Mouse (Mus musculus): ENCODE data around the gene Dio3. TPM values are rescaled to one million over a fixed set of nuclear protein-coding genes. Genes with fewer than 3 reads are reported as not detected.

Gene Dio3
- total and polyA plus RNA-seq, 3 experiments, result 0.11 TPM; not detected in 2

DNA sequence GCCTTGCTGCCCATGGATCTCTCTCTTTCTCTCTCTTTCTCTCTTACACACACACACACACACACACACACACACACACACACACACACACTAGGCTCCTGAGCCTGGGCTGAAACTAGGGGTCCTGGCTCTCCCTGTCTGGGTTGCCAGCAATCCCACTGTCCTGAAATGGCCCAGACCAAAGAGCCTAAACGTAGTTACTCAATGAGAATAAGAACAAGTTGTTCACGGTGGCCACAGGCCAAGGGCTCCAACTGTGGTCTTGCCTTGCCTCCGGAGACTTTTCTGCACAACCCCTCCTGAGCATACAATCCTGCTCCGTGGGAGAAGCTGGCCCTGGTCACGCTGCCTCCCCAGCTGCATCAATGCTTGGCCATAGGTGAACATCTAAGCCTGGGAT, 39.5 kb upstream of the Dio3 start:
- no peaks in the 10 kb centered on the region for H3K27me3 ChIP-seq (ENCODE audit: insufficient read depth, low read length)
- ATAC-seq (ENCODE audit: extremely low read depth, insufficient number of reproducible peaks, low FRiP score, poor library complexity, severe bottlenecking), result no peak
- peaks cover 85% of the 10 kb centered on the region for H3K9me3 ChIP-seq (replicated peaks)

DNA sequence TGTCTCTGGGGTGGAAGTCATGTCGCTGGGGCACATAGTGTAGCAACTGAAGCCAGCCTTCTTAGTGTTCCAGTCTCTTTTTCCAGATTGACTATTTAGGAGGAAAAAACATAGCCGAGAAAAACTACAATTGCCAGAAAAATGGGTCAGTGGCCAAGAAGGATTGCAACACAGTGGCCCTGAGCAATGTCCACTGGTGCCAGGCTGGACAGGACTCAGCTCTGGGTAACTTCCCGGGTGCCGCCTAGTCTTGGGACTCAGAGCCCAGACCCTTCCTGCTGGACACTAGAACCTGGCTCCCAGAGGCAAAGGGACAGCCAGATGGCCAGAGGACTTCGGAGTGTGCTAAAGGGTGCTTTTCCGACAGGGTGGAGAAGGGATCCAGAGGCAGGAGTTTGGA, 34.3 kb upstream of the Dio3 start:
- H3K9me3 ChIP-seq (replicated peaks), result peaks cover 79% of the 10 kb centered on the region
- DNase-seq (ENCODE audit: low spot score) (no peak), ATAC-seq (ENCODE audit: extremely low read depth, insufficient number of reproducible peaks, low FRiP score, poor library complexity, severe bottlenecking) (no peak)
- TF ChIP-seq GATA2 (IDR thresholded peaks at IDR 0.05; ENCODE audit: borderline replicate concordance, low read depth, low read length) (no peak), GATA1 (IDR thresholded peaks at IDR 0.05; ENCODE audit: borderline replicate concordance, low read length) (no peak), CTCF (IDR thresholded peaks at IDR 0.05; ENCODE audit: low read depth, low read length) (no peak), POLR2AphosphoS5 (IDR thresholded peaks at IDR 0.05; ENCODE audit: insufficient replicate concordance, low read depth, low read length) (no peak), TAL1 (conservative IDR thresholded peaks at IDR 0.05; ENCODE audit: low read depth, low read length) (no peak)
- H3K4me3 ChIP-seq (ENCODE audit: low read depth, low read length), result no peak overlapping the region
- no peaks in the 10 kb centered on the region for H3K27me3 ChIP-seq (ENCODE audit: insufficient read depth, low read length)
- H3K4me1 ChIP-seq (ENCODE audit: insufficient read depth, low read depth, low read length), result no peaks in the 10 kb centered on the region
- H3K36me3 ChIP-seq (replicated peaks), result no peaks in the 10 kb centered on the region

More for the DNA sequence above, 39.5 kb upstream of the Dio3 start:
- Histone ChIP-seq H3K4me3 (ENCODE audit: low read depth, low read length) (no peak overlapping the region), H3K36me3 (replicated peaks) (no peaks in the 10 kb centered on the region), H3K4me1 (ENCODE audit: insufficient read depth, low read depth, low read length) (no peaks in the 10 kb centered on the region)
- DNase-seq (ENCODE audit: low spot score), result no peak
- TF ChIP-seq POLR2AphosphoS5 (IDR thresholded peaks at IDR 0.05; ENCODE audit: insufficient replicate concordance, low read depth, low read length), result no peak
- no peak for TF ChIP-seq GATA2 (IDR thresholded peaks at IDR 0.05; ENCODE audit: borderline replicate concordance, low read depth, low read length)
- TF ChIP-seq GATA1 (IDR thresholded peaks at IDR 0.05; ENCODE audit: borderline replicate concordance, low read length), result no peak
- no peak for TF ChIP-seq TAL1 (conservative IDR thresholded peaks at IDR 0.05; ENCODE audit: low read depth, low read length)
- no peak for TF ChIP-seq CTCF (IDR thresholded peaks at IDR 0.05; ENCODE audit: low read depth, low read length)

GRCm38 (mm10) chr12:110245461-110245860, 33.4 kb upstream of the Dio3 start:
- ATAC-seq (ENCODE audit: extremely low read depth, insufficient number of reproducible peaks, low FRiP score, poor library complexity, severe bottlenecking), result no peak
- peaks cover 79% of the 10 kb centered on the region for H3K9me3 ChIP-seq (replicated peaks)
- no peak overlapping the region for H3K4me3 ChIP-seq (ENCODE audit: low read depth, low read length)

DNA sequence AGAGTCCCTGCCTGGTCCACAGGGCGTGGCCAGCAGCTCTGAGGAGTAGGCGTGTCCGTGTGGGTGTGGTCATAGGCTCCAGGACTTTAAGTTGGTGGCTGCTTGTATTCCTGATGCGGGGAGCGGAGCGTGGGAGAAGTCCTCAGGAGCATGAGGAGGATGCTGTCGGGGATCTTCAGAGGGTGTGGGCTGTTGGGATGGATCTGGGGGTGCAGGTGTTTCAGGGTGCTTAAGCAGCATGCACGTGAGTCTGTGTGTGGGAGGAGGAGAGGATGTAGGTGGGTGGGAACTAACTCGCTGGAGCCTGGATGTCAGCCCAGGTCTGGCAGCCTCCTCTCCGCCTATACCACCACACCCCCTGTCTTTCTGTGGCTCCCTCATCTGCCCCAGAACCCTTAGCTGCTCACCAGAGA, 26.7 kb upstream of the Dio3 start:
- no peaks in the 10 kb centered on the region for H3K27me3 ChIP-seq (ENCODE audit: insufficient read depth, low read length)
- H3K9me3 ChIP-seq (replicated peaks), result peaks cover 90% of the 10 kb centered on the region
- DNase-seq (ENCODE audit: low spot score) (no peak), ATAC-seq (ENCODE audit: extremely low read depth, insufficient number of reproducible peaks, low FRiP score, poor library complexity, severe bottlenecking) (no peak)
- H3K4me3 ChIP-seq (ENCODE audit: low read depth, low read length), result no peak overlapping the region
- TF ChIP-seq POLR2AphosphoS5 (IDR thresholded peaks at IDR 0.05; ENCODE audit: insufficient replicate concordance, low read depth, low read length) (no peak), GATA2 (IDR thresholded peaks at IDR 0.05; ENCODE audit: borderline replicate concordance, low read depth, low read length) (no peak), TAL1 (conservative IDR thresholded peaks at IDR 0.05; ENCODE audit: low read depth, low read length) (no peak), GATA1 (IDR thresholded peaks at IDR 0.05; ENCODE audit: borderline replicate concordance, low read length) (no peak), CTCF (IDR thresholded peaks at IDR 0.05; ENCODE audit: low read depth, low read length) (no peak)
- no peaks in the 10 kb centered on the region for H3K36me3 ChIP-seq (replicated peaks)
- no peaks in the 10 kb centered on the region for H3K4me1 ChIP-seq (ENCODE audit: insufficient read depth, low read depth, low read length)

More at GRCm38 (mm10) chr12:110245461-110245860, 33.4 kb upstream of the Dio3 start:
- no peaks in the 10 kb centered on the region for H3K4me1 ChIP-seq (ENCODE audit: insufficient read depth, low read depth, low read length)
- H3K36me3 ChIP-seq (replicated peaks), result no peaks in the 10 kb centered on the region
- TF ChIP-seq POLR2AphosphoS5 (IDR thresholded peaks at IDR 0.05; ENCODE audit: insufficient replicate concordance, low read depth, low read length) (no peak), GATA1 (IDR thresholded peaks at IDR 0.05; ENCODE audit: borderline replicate concordance, low read length) (no peak), TAL1 (conservative IDR thresholded peaks at IDR 0.05; ENCODE audit: low read depth, low read length) (no peak), GATA2 (IDR thresholded peaks at IDR 0.05; ENCODE audit: borderline replicate concordance, low read depth, low read length) (no peak), CTCF (IDR thresholded peaks at IDR 0.05; ENCODE audit: low read depth, low read length) (no peak)
- no peak for DNase-seq (ENCODE audit: low spot score)
- H3K27me3 ChIP-seq (ENCODE audit: insufficient read depth, low read length), result no peaks in the 10 kb centered on the region

- TF ChIP-seq GATA1 (IDR thresholded peaks at IDR 0.05; ENCODE audit: borderline replicate concordance, low read length) (no peak), CTCF (IDR thresholded peaks at IDR 0.05; ENCODE audit: low read depth, low read length) (no peak), GATA2 (IDR thresholded peaks at IDR 0.05; ENCODE audit: borderline replicate concordance, low read depth, low read length) (no peak), TAL1 (conservative IDR thresholded peaks at IDR 0.05; ENCODE audit: low read depth, low read length) (no peak), POLR2AphosphoS5 (IDR thresholded peaks at IDR 0.05; ENCODE audit: insufficient replicate concordance, low read depth, low read length) (no peak)
- Histone ChIP-seq H3K36me3 (replicated peaks) (no peaks in the 10 kb centered on the region), H3K27me3 (ENCODE audit: insufficient read depth, low read length) (no peaks in the 10 kb centered on the region), H3K4me3 (ENCODE audit: low read depth, low read length) (no peak overlapping the region; the same call in 1 of the 2 replicates), H3K4me1 (ENCODE audit: insufficient read depth, low read depth, low read length) (no peaks in the 10 kb centered on the region), H3K9me3 (replicated peaks) (peaks cover 93% of the 10 kb centered on the region)
- DNase-seq (ENCODE audit: low spot score) (no peak), ATAC-seq (ENCODE audit: extremely low read depth, insufficient number of reproducible peaks, low FRiP score, poor library complexity, severe bottlenecking) (no peak)
Measured at GRCm38 (mm10) chr12:110255731-110256130, 23.1 kb upstream of the Dio3 start.

GRCm38 (mm10) chr12:110256478-110257220, 22.2 kb upstream of the Dio3 start:
- no peaks in the 10 kb centered on the region for H3K36me3 ChIP-seq (replicated peaks)
- TF ChIP-seq GATA2 (IDR thresholded peaks at IDR 0.05; ENCODE audit: borderline replicate concordance, low read depth, low read length), result no peak
- no peak for TF ChIP-seq GATA1 (IDR thresholded peaks at IDR 0.05; ENCODE audit: borderline replicate concordance, low read length)
- no peak for TF ChIP-seq TAL1 (conservative IDR thresholded peaks at IDR 0.05; ENCODE audit: low read depth, low read length)
- no peak for TF ChIP-seq CTCF (IDR thresholded peaks at IDR 0.05; ENCODE audit: low read depth, low read length)
- no peak for TF ChIP-seq POLR2AphosphoS5 (IDR thresholded peaks at IDR 0.05; ENCODE audit: insufficient replicate concordance, low read depth, low read length)
- no peak for ATAC-seq (ENCODE audit: extremely low read depth, insufficient number of reproducible peaks, low FRiP score, poor library complexity, severe bottlenecking)
- H3K9me3 ChIP-seq (replicated peaks), result peaks cover 93% of the 10 kb centered on the region
- H3K4me3 ChIP-seq (ENCODE audit: low read depth, low read length), result no peak overlapping the region
- H3K27me3 ChIP-seq (ENCODE audit: insufficient read depth, low read length), result no peaks in the 10 kb centered on the region
- no peaks in the 10 kb centered on the region for H3K4me1 ChIP-seq (ENCODE audit: insufficient read depth, low read depth, low read length)
- DNase-seq (ENCODE audit: low spot score), result no peak

Data from G1E (cell line).